Mouse (Mus musculus): Measurements from ENCODE around the gene Ptp4a2. TPM values are rescaled to one million over a fixed set of nuclear protein-coding genes. Genes with fewer than 3 reads are reported as not detected.

Gene Ptp4a2
- polyA plus RNA-seq, 1 experiment: 138 TPM

GRCm38 (mm10) chr4:129830343-129830944, 19.4 kb downstream of the Ptp4a2 start:
- Histone ChIP-seq H3K4me3 (no peak overlapping the region), H3K79me2 (ENCODE audit: control insufficient read depth, insufficient read depth) (peaks cover 99% of the 10 kb centered on the region), H3ac (ENCODE audit: control insufficient read depth, insufficient read length) (no peak overlapping the region), H3K4me2 (ENCODE audit: low read depth) (peak overlapping the region; percentile 67), H3K27me3 (ENCODE audit: control insufficient read depth, insufficient read depth, insufficient read length) (no peaks in the 10 kb centered on the region), H3K36me3 (ENCODE audit: control insufficient read depth, insufficient read depth) (no peaks in the 10 kb centered on the region)
- TF ChIP-seq USF1 (IDR thresholded peaks at IDR 0.05; ENCODE audit: low read depth) (no peak), MYOG (IDR thresholded peaks at IDR 0.05; ENCODE audit: control insufficient read depth in 1 of 3, insufficient read depth in 1 of 3, insufficient read length in 2 of 3, low read depth in 2 of 3) (no peak), POLR2A (IDR thresholded peaks at IDR 0.05; ENCODE audit: insufficient read length, low read depth) (no peak), MAX (IDR thresholded peaks at IDR 0.05; ENCODE audit: low read depth) (no peak), E2F4 (IDR thresholded peaks at IDR 0.05; ENCODE audit: insufficient read depth) (no peak), CEBPB (IDR thresholded peaks at IDR 0.05; ENCODE audit: insufficient read depth, poor library complexity, severe bottlenecking) (no peak), POLR2AphosphoS2 (IDR thresholded peaks at IDR 0.05; ENCODE audit: insufficient read length, low read depth) (no peak), TCF3 (IDR thresholded peaks at IDR 0.05; ENCODE audit: insufficient read length, low read depth) (no peak), MYOD1 (IDR thresholded peaks at IDR 0.05; ENCODE audit: control insufficient read depth in 1 of 3, insufficient read length in 2 of 3, low read depth in 2 of 3) (no peak), TCF12 (IDR thresholded peaks at IDR 0.05; ENCODE audit: insufficient read depth, poor library complexity, severe bottlenecking) (no peak), REST (IDR thresholded peaks at IDR 0.05; ENCODE audit: insufficient read depth, insufficient read length) (no peak), SRF (IDR thresholded peaks at IDR 0.05; ENCODE audit: control insufficient read depth, insufficient read length, low read depth) (no peak)

DNA sequence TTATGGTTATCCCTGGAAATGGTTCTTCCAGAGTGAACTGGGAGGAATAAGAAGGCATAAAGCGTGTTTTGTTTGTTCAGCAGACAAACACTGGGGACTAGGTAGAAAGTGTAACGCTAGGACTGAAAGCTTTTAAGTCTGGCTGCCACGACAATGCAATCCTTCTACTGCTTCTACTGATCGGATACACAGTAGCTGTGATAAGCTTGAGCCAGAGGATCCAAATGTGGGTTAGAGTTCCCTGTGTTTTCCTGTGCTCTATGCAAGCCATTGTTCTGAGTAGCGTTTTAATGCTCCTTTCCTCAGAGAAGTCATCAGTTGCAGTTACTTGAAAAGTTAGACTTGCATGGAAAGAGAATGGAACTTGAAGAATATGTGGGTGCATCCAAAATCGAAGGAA, 23.6 kb downstream of the Ptp4a2 start:
- Histone ChIP-seq H3K79me2 (ENCODE audit: control insufficient read depth, insufficient read depth) (peaks cover 99% of the 10 kb centered on the region), H3ac (ENCODE audit: control insufficient read depth, insufficient read length) (no peak overlapping the region), H3K27me3 (ENCODE audit: control insufficient read depth, insufficient read depth, insufficient read length) (no peaks in the 10 kb centered on the region), H3K4me3 (no peak overlapping the region), H3K36me3 (ENCODE audit: control insufficient read depth, insufficient read depth) (no peaks in the 10 kb centered on the region), H3K4me2 (ENCODE audit: low read depth) (no peak overlapping the region)
- no peak for TF ChIP-seq TCF3 (IDR thresholded peaks at IDR 0.05; ENCODE audit: insufficient read length, low read depth)
- no peak for TF ChIP-seq E2F4 (IDR thresholded peaks at IDR 0.05; ENCODE audit: insufficient read depth)

DNA sequence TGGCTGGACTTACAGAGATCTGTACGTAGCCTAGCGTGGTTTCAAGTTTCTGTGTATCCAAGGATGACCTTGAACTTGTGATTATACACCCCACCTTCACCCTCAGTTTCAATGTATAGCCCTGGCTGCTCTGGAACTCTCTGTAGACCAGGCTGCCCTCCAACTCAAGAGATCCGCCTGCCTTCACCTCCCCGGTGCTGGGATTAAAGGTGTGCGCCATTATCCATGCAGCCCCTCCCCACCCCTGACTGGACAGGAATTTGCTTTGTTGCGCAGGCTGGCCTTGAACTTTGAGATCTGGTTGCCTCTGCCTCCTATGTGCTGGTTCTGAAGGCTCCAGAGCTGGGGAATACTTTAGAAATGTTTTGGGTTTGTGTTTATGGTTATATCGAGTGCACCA, 24.3 kb downstream of the Ptp4a2 start:
- H3K36me3 ChIP-seq (ENCODE audit: control insufficient read depth, insufficient read depth): no peaks in the 10 kb centered on the region
- H3K27me3 ChIP-seq (ENCODE audit: control insufficient read depth, insufficient read depth, insufficient read length): no peaks in the 10 kb centered on the region
- no peak overlapping the region for H3ac ChIP-seq (ENCODE audit: control insufficient read depth, insufficient read length)
- H3K4me2 ChIP-seq (ENCODE audit: low read depth): no peak overlapping the region
- no peak for TF ChIP-seq E2F4 (IDR thresholded peaks at IDR 0.05; ENCODE audit: insufficient read depth)
- no peak overlapping the region for H3K4me3 ChIP-seq
- peaks cover 99% of the 10 kb centered on the region for H3K79me2 ChIP-seq (ENCODE audit: control insufficient read depth, insufficient read depth)

GRCm38 (mm10) chr4:129839866-129840555, 29.0 kb downstream of the Ptp4a2 start:
- Histone ChIP-seq H3K79me2 (ENCODE audit: control insufficient read depth, insufficient read depth) (peaks cover 75% of the 10 kb centered on the region), H3K36me3 (ENCODE audit: control insufficient read depth, insufficient read depth) (peaks cover 33% of the 10 kb centered on the region), H3K4me2 (ENCODE audit: low read depth) (no peak overlapping the region), H3K27me3 (ENCODE audit: control insufficient read depth, insufficient read depth, insufficient read length) (no peaks in the 10 kb centered on the region), H3ac (ENCODE audit: control insufficient read depth, insufficient read length) (no peak overlapping the region), H3K4me3 (no peak overlapping the region)
- TF ChIP-seq MAX (IDR thresholded peaks at IDR 0.05; ENCODE audit: low read depth): no peak
- TF ChIP-seq SRF (IDR thresholded peaks at IDR 0.05; ENCODE audit: control insufficient read depth, insufficient read length, low read depth): no peak

DNA sequence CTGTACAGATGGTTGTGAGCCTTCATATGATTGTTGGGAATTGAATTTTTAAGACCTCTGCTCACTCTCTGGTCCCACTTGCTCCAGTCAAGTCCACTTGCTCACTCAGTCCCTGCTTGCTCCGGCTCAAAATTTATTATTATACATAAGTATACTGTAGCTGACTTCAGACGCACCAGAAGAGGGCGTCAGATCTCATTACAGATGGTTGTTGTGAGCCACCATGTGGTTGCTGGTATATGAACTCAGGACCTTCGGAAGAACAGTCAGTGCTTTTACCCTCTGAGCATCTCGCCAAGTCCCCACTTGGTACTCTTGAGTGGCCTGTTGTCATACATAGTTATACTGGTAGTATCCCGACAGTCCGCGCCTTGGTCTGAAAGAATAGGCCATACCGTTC, 35.8 kb downstream of the Ptp4a2 start:
- Histone ChIP-seq H3K4me2 (ENCODE audit: low read depth) (no peak overlapping the region), H3K27me3 (ENCODE audit: control insufficient read depth, insufficient read depth, insufficient read length) (no peaks in the 10 kb centered on the region), H3K36me3 (ENCODE audit: control insufficient read depth, insufficient read depth) (peaks cover 76% of the 10 kb centered on the region), H3K79me2 (ENCODE audit: control insufficient read depth, insufficient read depth) (peaks cover 18% of the 10 kb centered on the region), H3K4me3 (no peak overlapping the region), H3ac (ENCODE audit: control insufficient read depth, insufficient read length) (no peak overlapping the region)
- TF ChIP-seq MYOD1 (IDR thresholded peaks at IDR 0.05; ENCODE audit: control insufficient read depth in 1 of 3, insufficient read length in 2 of 3, low read depth in 2 of 3) (no peak), MYOG (IDR thresholded peaks at IDR 0.05; ENCODE audit: control insufficient read depth in 1 of 3, insufficient read depth in 1 of 3, insufficient read length in 2 of 3, low read depth in 2 of 3) (no peak), TCF3 (IDR thresholded peaks at IDR 0.05; ENCODE audit: insufficient read length, low read depth) (no peak), E2F4 (IDR thresholded peaks at IDR 0.05; ENCODE audit: insufficient read depth) (no peak), POLR2AphosphoS2 (IDR thresholded peaks at IDR 0.05; ENCODE audit: insufficient read length, low read depth) (no peak), CEBPB (IDR thresholded peaks at IDR 0.05; ENCODE audit: insufficient read depth, poor library complexity, severe bottlenecking) (no peak), USF1 (IDR thresholded peaks at IDR 0.05; ENCODE audit: low read depth) (no peak), SRF (IDR thresholded peaks at IDR 0.05; ENCODE audit: control insufficient read depth, insufficient read length, low read depth) (no peak), POLR2A (IDR thresholded peaks at IDR 0.05; ENCODE audit: insufficient read length, low read depth) (no peak)
